Mouse (Mus musculus): Measurements from ENCODE around the gene Cfl2.

Gene Cfl2

GRCm38 (mm10) chr12:54829876-54830275 lies 32.8 kb downstream of the Cfl2 start:
- DNase-seq = no peak

- no peak for DNase-seq
Measured at GRCm38 (mm10) chr12:54828043-54828442, 34.6 kb downstream of the Cfl2 start.

DNA sequence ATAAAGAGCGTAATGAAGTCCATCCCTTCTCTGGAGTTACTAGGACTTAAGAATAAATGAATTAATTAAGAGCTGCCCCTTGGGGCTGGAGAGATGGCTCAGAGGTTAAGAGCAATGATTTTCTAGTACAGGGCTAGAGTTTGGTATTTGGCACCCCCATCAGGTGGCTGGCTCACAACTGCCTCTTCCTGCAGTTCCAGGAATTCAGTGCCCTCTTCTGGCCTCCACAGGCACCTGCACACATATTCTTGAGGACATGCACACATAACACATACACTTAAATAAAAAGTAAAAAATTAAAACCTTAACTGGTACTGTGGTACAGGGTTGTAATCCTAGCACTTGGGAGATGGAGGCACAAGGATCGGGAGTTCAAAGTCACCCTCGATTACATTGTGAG lies 37.5 kb downstream of the Cfl2 start:
- DNase-seq = no peak

DNA sequence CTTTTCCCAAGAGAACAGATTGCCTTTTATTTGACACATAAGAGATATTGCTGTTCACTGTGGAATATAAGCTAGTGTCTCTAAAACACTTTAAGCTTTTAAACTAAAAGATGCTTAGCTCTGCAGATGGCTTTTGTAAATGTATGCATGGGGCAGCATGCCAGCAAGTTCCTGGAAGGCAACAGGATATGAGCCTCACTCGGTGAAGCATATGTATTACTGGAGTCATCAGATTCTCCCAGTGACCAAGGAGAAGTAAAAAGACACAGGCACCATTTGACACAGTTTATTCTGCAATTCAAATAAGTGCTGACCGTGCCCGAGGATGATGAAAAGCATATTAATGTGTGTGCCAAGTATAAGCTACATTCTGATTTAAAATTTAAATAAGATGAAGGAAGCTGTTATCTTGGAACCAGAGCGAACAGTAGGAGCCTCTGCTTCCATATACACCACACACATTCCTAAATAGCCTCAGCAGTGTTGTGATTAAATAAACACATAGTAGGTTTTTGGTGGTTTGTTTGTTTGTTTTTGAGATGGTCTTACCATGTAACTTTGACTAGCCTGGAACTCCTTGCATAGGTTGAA lies 39.7 kb downstream of the Cfl2 start:
- DNase-seq = no peak

GRCm38 (mm10) chr12:54820684-54821161 lies 42.0 kb downstream of the Cfl2 start:
- DNase-seq = no peak

- no peak for DNase-seq
Measured at GRCm38 (mm10) chr12:54819181-54819935, 43.3 kb downstream of the Cfl2 start.

GRCm38 (mm10) chr12:54810142-54810541 lies 52.5 kb downstream of the Cfl2 start:
- no peak for DNase-seq
